8 mouse cellular contexts compared by ENCODE assay signal in genomic region chr8:70696019-70696885, GRCm38 (mm10). TPM values are rescaled to one million over a fixed set of nuclear protein-coding genes. Genes with fewer than 3 reads are reported as not detected.
DNase-seq lines count a peak whose midpoint lies in the region; ATAC-seq and TF ChIP-seq lines count a peak whose summit lies in the region.

No protein-coding gene starts in this region.

- H3K4me3 ChIP-seq in E14TG2a.4 (replicated peaks; ENCODE audit: low read length), result peak overlapping the region; percentile 59
- peak overlapping the region; percentile 53 for H3K4me3 ChIP-seq in erythroblast, embryonic 14.5 days (replicated peaks)
- peak overlapping the region; percentile 25 for H3K4me3 ChIP-seq in limb, embryonic 12.5 days (replicated peaks)
- peak overlapping the region; percentile 23 for H3K4me3 ChIP-seq in midbrain, embryonic 15.5 days
- peak overlapping the region; percentile 32 for H3K4me3 ChIP-seq in stomach, embryonic 16.5 days (replicated peaks; ENCODE audit: low read length)

- peak; percentile 84 to 91 for DNase-seq in adrenal gland, postnatal 36 days
- peak; percentile 76 to 77 for DNase-seq in heart, postnatal 36 days
- DNase-seq in layer of hippocampus, postnatal 36 days, result no peak

- 4% methylated on average over 31 of the region's 31 CpGs for whole genome bisulfite sequencing in limb, embryonic 12.5 days
- 6% methylated on average over 31 of the region's 31 CpGs for WGBS in midbrain, embryonic 15.5 days
- whole genome bisulfite sequencing in stomach, embryonic 16.5 days, result 3% methylated on average over 30 of the region's 31 CpGs

- peaks cover 64% of the 10 kb centered on the region for H3K4me1 ChIP-seq in E14TG2a.4 (replicated peaks; ENCODE audit: low read depth, low read length)
- H3K4me1 ChIP-seq in erythroblast, embryonic 14.5 days (ENCODE audit: control insufficient read depth), result peaks cover 74% of the 10 kb centered on the region
- H3K4me1 ChIP-seq in limb, embryonic 12.5 days (replicated peaks), result peaks cover 60% of the 10 kb centered on the region
- peaks cover 44% of the 10 kb centered on the region for H3K4me1 ChIP-seq in midbrain, embryonic 15.5 days
- H3K4me1 ChIP-seq in stomach, embryonic 16.5 days (ENCODE audit: control insufficient read depth, insufficient read depth, low read length), result peaks cover 45% of the 10 kb centered on the region

- no peak for TF ChIP-seq CTCF in E14TG2a.4 (conservative IDR thresholded peaks at IDR 0.05; ENCODE audit: low read length)

- no peak for ATAC-seq in limb, embryonic 12.5 days (ENCODE audit: insufficient number of reproducible peaks, insufficient read depth, low FRiP score, low TSS enrichment, low read depth)
- ATAC-seq in midbrain, embryonic 15.5 days (replicated peaks), result no peak
- ATAC-seq in stomach, embryonic 16.5 days (ENCODE audit: insufficient read depth, low FRiP score), result peak; percentile 5; the same call in 1 of the 2 replicates

- intact Hi-C loops in heart, postnatal 36 days (cut with DNase I), result no loop called here

- peaks cover 4% of the 10 kb centered on the region; the same call in 1 of the 2 replicates for H3K36me3 ChIP-seq in E14TG2a.4 (ENCODE audit: insufficient read depth, low read length)
- H3K36me3 ChIP-seq in erythroblast, embryonic 14.5 days (ENCODE audit: control insufficient read depth), result peaks cover 1% of the 10 kb centered on the region
- H3K36me3 ChIP-seq in limb, embryonic 12.5 days, result no peaks in the 10 kb centered on the region
- no peaks in the 10 kb centered on the region for H3K36me3 ChIP-seq in midbrain, embryonic 15.5 days (replicated peaks)
- H3K36me3 ChIP-seq in stomach, embryonic 16.5 days (ENCODE audit: control insufficient read depth, insufficient read depth, low read length), result no peaks in the 10 kb centered on the region

- peak overlapping the region; percentile 72 for H3K4me2 ChIP-seq in limb, embryonic 12.5 days
- peak overlapping the region; percentile 55 for H3K4me2 ChIP-seq in midbrain, embryonic 15.5 days
- H3K4me2 ChIP-seq in stomach, embryonic 16.5 days (ENCODE audit: low read depth, low read length), result peak overlapping the region; percentile 59

- no peaks in the 10 kb centered on the region for H3K27me3 ChIP-seq in E14TG2a.4 (ENCODE audit: insufficient read depth, low read length)
- peaks cover 15% of the 10 kb centered on the region for H3K27me3 ChIP-seq in erythroblast, embryonic 14.5 days (ENCODE audit: control insufficient read depth)
- no peaks in the 10 kb centered on the region for H3K27me3 ChIP-seq in limb, embryonic 12.5 days
- no peaks in the 10 kb centered on the region for H3K27me3 ChIP-seq in midbrain, embryonic 15.5 days (replicated peaks)
- no peaks in the 10 kb centered on the region for H3K27me3 ChIP-seq in stomach, embryonic 16.5 days (ENCODE audit: control insufficient read depth, insufficient read depth, low read length)

- peak overlapping the region; percentile 32 for H3K9ac ChIP-seq in limb, embryonic 12.5 days (replicated peaks)
- H3K9ac ChIP-seq in midbrain, embryonic 15.5 days, result peak overlapping the region; percentile 36
- peak overlapping the region; percentile 69 for H3K9ac ChIP-seq in stomach, embryonic 16.5 days (ENCODE audit: low read length)

- H3K27ac ChIP-seq in limb, embryonic 12.5 days, result peak overlapping the region; percentile 99
- H3K27ac ChIP-seq in midbrain, embryonic 15.5 days, result peak overlapping the region; percentile 99
- peak overlapping the region; percentile 91 for H3K27ac ChIP-seq in stomach, embryonic 16.5 days (ENCODE audit: low read length)

- no peaks in the 10 kb centered on the region for H3K9me3 ChIP-seq in E14TG2a.4 (ENCODE audit: low read length)
- no peaks in the 10 kb centered on the region for H3K9me3 ChIP-seq in erythroblast, embryonic 14.5 days (ENCODE audit: control insufficient read depth, low read length)
- H3K9me3 ChIP-seq in limb, embryonic 12.5 days, result no peaks in the 10 kb centered on the region
- no peaks in the 10 kb centered on the region for H3K9me3 ChIP-seq in midbrain, embryonic 15.5 days
- no peaks in the 10 kb centered on the region for H3K9me3 ChIP-seq in stomach, embryonic 16.5 days (replicated peaks; ENCODE audit: control insufficient read depth, low read length)

RNA-seq across cellular contexts. Expression of gene Jund, which starts 2.5 kb away (rescaled TPM):
- total RNA-seq in adrenal gland, postnatal 36 days (2021), result 100 to 1,000 TPM; 219 to 227 TPM
- 816 and 971 TPM in 2 replicates for polyA plus RNA-seq in erythroblast, embryonic 14.5 days (2012)
- total RNA-seq in heart, postnatal 36 days (2021), result 100 to 1,000 TPM; 124 to 138 TPM
- polyA plus RNA-seq in limb, embryonic 12.5 days (2016; fragmentation: Nextera tagmentation; extraction: Ambion mirVana), result 117 and 121 TPM in 2 replicates
- polyA plus RNA-seq in midbrain, embryonic 15.5 days (2015; fragmentation: Nextera tagmentation; extraction: Ambion mirVana), result 83.0 and 94.4 TPM in 2 replicates
- polyA plus RNA-seq in stomach, embryonic 16.5 days (2015; fragmentation: Nextera tagmentation; extraction: Ambion mirVana), result 22.5 and 30.0 TPM in 2 replicates
- 100 to 1,000 TPM; 157 to 183 TPM for total RNA-seq in layer of hippocampus, postnatal 36 days (2021)

RNA-seq across cellular contexts. Expression of gene Iqcn, which starts 7.0 kb away (rescaled TPM):
- total RNA-seq in adrenal gland, postnatal 36 days (2021), result not detected
- 0.02 TPM in 1 of 2 replicates, not detected in the other for polyA plus RNA-seq in erythroblast, embryonic 14.5 days (2012)
- total RNA-seq in heart, postnatal 36 days (2021), result under 1 TPM in 1 of 2 experiments, not detected in 1; 0.06 TPM
- polyA plus RNA-seq in limb, embryonic 12.5 days (2016; fragmentation: Nextera tagmentation; extraction: Ambion mirVana), result not detected in 2 replicates
- 0.05 and 0.14 TPM in 2 replicates for polyA plus RNA-seq in midbrain, embryonic 15.5 days (2015; fragmentation: Nextera tagmentation; extraction: Ambion mirVana)
- not detected in 2 replicates for polyA plus RNA-seq in stomach, embryonic 16.5 days (2015; fragmentation: Nextera tagmentation; extraction: Ambion mirVana)
- total RNA-seq in layer of hippocampus, postnatal 36 days (2021), result under 1 TPM; 0.08 to 0.10 TPM

RNA-seq across cellular contexts. Expression of gene Gm3336, which starts 22.1 kb away (rescaled TPM):
- not detected for total RNA-seq in adrenal gland, postnatal 36 days (2021)
- not detected in 2 replicates for polyA plus RNA-seq in erythroblast, embryonic 14.5 days (2012)
- not detected for total RNA-seq in heart, postnatal 36 days (2021)
- not detected in 2 replicates for polyA plus RNA-seq in limb, embryonic 12.5 days (2016; fragmentation: Nextera tagmentation; extraction: Ambion mirVana)
- not detected in 2 replicates for polyA plus RNA-seq in midbrain, embryonic 15.5 days (2015; fragmentation: Nextera tagmentation; extraction: Ambion mirVana)
- 2.0 and 4.2 TPM in 2 replicates for polyA plus RNA-seq in stomach, embryonic 16.5 days (2015; fragmentation: Nextera tagmentation; extraction: Ambion mirVana)
- not detected for total RNA-seq in layer of hippocampus, postnatal 36 days (2021)

RNA-seq across cellular contexts. Expression of gene Lsm4, which starts 23.2 kb away (rescaled TPM):
- 10 to 100 TPM; 74.3 to 84.4 TPM for total RNA-seq in adrenal gland, postnatal 36 days (2021)
- 70.4 and 88.0 TPM in 2 replicates for polyA plus RNA-seq in erythroblast, embryonic 14.5 days (2012)
- total RNA-seq in heart, postnatal 36 days (2021), result 10 to 100 TPM; 64.0 to 66.8 TPM
- polyA plus RNA-seq in limb, embryonic 12.5 days (2016; fragmentation: Nextera tagmentation; extraction: Ambion mirVana), result 335 and 339 TPM in 2 replicates
- polyA plus RNA-seq in midbrain, embryonic 15.5 days (2015; fragmentation: Nextera tagmentation; extraction: Ambion mirVana), result 175 and 193 TPM in 2 replicates
- 154 and 173 TPM in 2 replicates for polyA plus RNA-seq in stomach, embryonic 16.5 days (2015; fragmentation: Nextera tagmentation; extraction: Ambion mirVana)
- total RNA-seq in layer of hippocampus, postnatal 36 days (2021), result 10 to 100 TPM; 60.3 to 68.5 TPM

RNA-seq across cellular contexts. Expression of gene Pde4c, which starts 27.3 kb away (rescaled TPM):
- total RNA-seq in adrenal gland, postnatal 36 days (2021), result 1 to 10 TPM in 1 of 2 experiments, under 1 TPM in 1; 0.33 to 1.2 TPM
- polyA plus RNA-seq in erythroblast, embryonic 14.5 days (2012), result 0.02 TPM in 1 of 2 replicates, not detected in the other
- 1 to 10 TPM; 2.0 to 3.7 TPM for total RNA-seq in heart, postnatal 36 days (2021)
- 0.24 and 0.33 TPM in 2 replicates for polyA plus RNA-seq in limb, embryonic 12.5 days (2016; fragmentation: Nextera tagmentation; extraction: Ambion mirVana)
- polyA plus RNA-seq in midbrain, embryonic 15.5 days (2015; fragmentation: Nextera tagmentation; extraction: Ambion mirVana), result 0.15 and 0.46 TPM in 2 replicates
- polyA plus RNA-seq in stomach, embryonic 16.5 days (2015; fragmentation: Nextera tagmentation; extraction: Ambion mirVana), result 0.23 and 0.84 TPM in 2 replicates
- 1 to 10 TPM; 1.5 to 2.4 TPM for total RNA-seq in layer of hippocampus, postnatal 36 days (2021)

Comparison
In these comparisons a context has a peak if more than half of its experiments do, and no peak if none do; other contexts are left out.
1. DNase-seq: peak in adrenal gland, postnatal 36 days (2 of 2) and heart, postnatal 36 days (2 of 2); none in layer of hippocampus, postnatal 36 days (0 of 2).
2. Peak in every context shown above with its lines, with median percentiles within 50 percentile points of each other: H3K4me3 ChIP-seq, H3K27ac ChIP-seq, H3K4me2 ChIP-seq and H3K9ac ChIP-seq.